Mouse (Mus musculus) liver, embryonic 11.5 days (tissue): ENCODE results near the gene Pepd. TPM values are rescaled to one million over a fixed set of nuclear protein-coding genes. Genes with fewer than 3 reads are reported as not detected.
A peak's percentile ranks its signal among the peaks of the same experiment; 100 is the strongest.

Source experiments
- ATAC-seq: fragments of 200-750 bp; cut with Nextera tagmentation; replicated peaks from 2 replicates; pipeline ENCODE4 v1.8.0; 2017; ENCODE audit warnings: moderate number of reproducible peaks, mild to moderate bottlenecking, moderate TSS enrichment, moderate library complexity; ENCODE audit not compliant: low FRiP score
- DNase-seq: peaks from one replicate; pipeline ENCODE4 v3.0.0-alpha.2; 2017; ENCODE audit warnings: low spot score
- H3K27ac ChIP-seq: fragments of 300-500 bp; sonication (generic); 2 replicates; pipeline ENCODE4 v1.5.1; 2014; ENCODE audit warnings: mild to moderate bottlenecking, low read depth, low read length, control low read depth
- H3K27me3 ChIP-seq: fragments of 300-500 bp; sonication (generic); replicated peaks from 2 replicates; pipeline ENCODE4 v1.6.1; 2014; ENCODE audit warnings: low read length, mixed read lengths; ENCODE audit not compliant: control insufficient read depth, insufficient read depth
- H3K36me3 ChIP-seq: fragments of 300-500 bp; sonication (generic); 2 replicates; pipeline ENCODE4 v1.6.1; 2014; ENCODE audit warnings: mild to moderate bottlenecking, low read length, moderate library complexity, mixed read lengths; ENCODE audit not compliant: control insufficient read depth, insufficient read depth
- H3K4me1 ChIP-seq: fragments of 300-500 bp; sonication (generic); replicated peaks from 2 replicates; pipeline ENCODE4 v1.6.1; 2014; ENCODE audit warnings: low read length, mixed read lengths; ENCODE audit not compliant: control insufficient read depth, insufficient read depth
- H3K4me2 ChIP-seq: fragments of 300-500 bp; sonication (generic); 2 replicates; pipeline ENCODE4 v1.6.1; 2014; ENCODE audit warnings: mild to moderate bottlenecking, control low read depth, moderate library complexity
- H3K4me3 ChIP-seq: fragments of 300-500 bp; sonication (generic); 2 replicates; pipeline ENCODE4 v1.5.1; 2014; ENCODE audit warnings: low read depth, low read length, control low read depth
- H3K9ac ChIP-seq: fragments of 300-500 bp; sonication (generic); 2 replicates; pipeline ENCODE4 v1.6.1; 2014; ENCODE audit warnings: low read depth, low read length, control low read depth
- H3K9me3 ChIP-seq: fragments of 300-500 bp; sonication (generic); 2 replicates; pipeline ENCODE4 v1.6.1; 2016; ENCODE audit warnings: low read length, inconsistent platforms, mixed read lengths; ENCODE audit not compliant: control insufficient read depth
- WGBS: fragments of 180-500 bp; shearing (Covaris S2); extraction: QIAGEN DNeasy Blood & Tissue Kit; methylation state at CpG from one replicate; pipeline ENCODE4 v1.1.7; 2014; 5-methylcytosine and 5-hydroxymethylcytosine counted together
- polyA plus RNA-seq: library from polyadenylated mRNA; unstranded; fragments of >200 nt; fragmentation: Nextera tagmentation; extraction: Ambion mirVana; gene quantifications from 2 replicates; pipeline ENCODE4 v1.2.1, GENCODE M21; 2014

Pepd gene
- polyA plus RNA-seq, 1 experiment from 2014 or later, result 53.4 TPM

- no peak overlapping the region for H3K27ac ChIP-seq
- no peaks in the 10 kb centered on the region for H3K36me3 ChIP-seq
- H3K4me1 ChIP-seq, result peaks cover 4% of the 10 kb centered on the region; the same call in 1 of the 2 replicates
- no peak for DNase-seq
- H3K9me3 ChIP-seq, result no peaks in the 10 kb centered on the region
- ATAC-seq, result no peak
- no peak overlapping the region for H3K4me2 ChIP-seq
- no peak overlapping the region for H3K4me3 ChIP-seq
- no peak overlapping the region for H3K9ac ChIP-seq
- H3K27me3 ChIP-seq, result no peaks in the 10 kb centered on the region
- 88% methylated on average over 11 of the region's 11 CpGs for WGBS
Measured at GRCm38 (mm10) chr7:34963889-34964645, 51.9 kb downstream of the Pepd start.

GRCm38 (mm10) chr7:34967362-34967761 is 55.2 kb downstream of the Pepd start:
- 78% methylated on average over 3 of the region's 3 CpGs for WGBS
- Histone ChIP-seq H3K9ac (no peak overlapping the region), H3K27me3 (no peaks in the 10 kb centered on the region), H3K4me1 (peaks cover 7% of the 10 kb centered on the region; the same call in 1 of the 2 replicates), H3K4me2 (no peak overlapping the region), H3K36me3 (peaks cover 4% of the 10 kb centered on the region), H3K9me3 (no peaks in the 10 kb centered on the region), H3K27ac (no peak overlapping the region), H3K4me3 (no peak overlapping the region)
- no peak for ATAC-seq
- no peak for DNase-seq

- DNase-seq (no peak), ATAC-seq (peak; percentile 97)
- Histone ChIP-seq H3K4me3 (no peak overlapping the region), H3K4me1 (peaks cover 7% of the 10 kb centered on the region; the same call in 1 of the 2 replicates), H3K4me2 (no peak overlapping the region), H3K27ac (peak overlapping the region; percentile 59), H3K9ac (no peak overlapping the region), H3K36me3 (peaks cover 4% of the 10 kb centered on the region), H3K27me3 (no peaks in the 10 kb centered on the region), H3K9me3 (no peaks in the 10 kb centered on the region)
- 58% methylated on average over 3 of the region's 3 CpGs for WGBS
Measured at GRCm38 (mm10) chr7:34968749-34969433, 56.7 kb downstream of the Pepd start.

GRCm38 (mm10) chr7:34971826-34972225 is 59.6 kb downstream of the Pepd start:
- DNase-seq, result no peak
- Histone ChIP-seq H3K4me2 (no peak overlapping the region), H3K27ac (no peak overlapping the region), H3K9ac (no peak overlapping the region), H3K9me3 (no peaks in the 10 kb centered on the region), H3K4me3 (no peak overlapping the region), H3K4me1 (peaks cover 7% of the 10 kb centered on the region; the same call in 1 of the 2 replicates), H3K27me3 (no peaks in the 10 kb centered on the region), H3K36me3 (peaks cover 4% of the 10 kb centered on the region)
- 89% methylated on average over 10 of the region's 10 CpGs for WGBS
- ATAC-seq, result no peak

GRCm38 (mm10) chr7:34972990-34973440 is 60.8 kb downstream of the Pepd start:
- H3K27ac ChIP-seq, result no peak overlapping the region
- ATAC-seq (no peak), DNase-seq (no peak)
- H3K9me3 ChIP-seq, result no peaks in the 10 kb centered on the region
- H3K27me3 ChIP-seq, result no peaks in the 10 kb centered on the region
- H3K4me2 ChIP-seq, result no peak overlapping the region
- 83% methylated on average over 4 of the region's 4 CpGs for WGBS
- no peak overlapping the region for H3K9ac ChIP-seq
- peaks cover 7% of the 10 kb centered on the region; the same call in 1 of the 2 replicates for H3K4me1 ChIP-seq
- H3K36me3 ChIP-seq, result peaks cover 4% of the 10 kb centered on the region
- no peak overlapping the region for H3K4me3 ChIP-seq

- 88% methylated on average over 3 of the region's 3 CpGs for WGBS
- DNase-seq, result no peak
- H3K27me3 ChIP-seq, result no peaks in the 10 kb centered on the region
- peaks cover 3% of the 10 kb centered on the region; the same call in 1 of the 2 replicates for H3K4me1 ChIP-seq
- H3K4me3 ChIP-seq, result no peak overlapping the region
- no peak overlapping the region for H3K9ac ChIP-seq
- no peak for ATAC-seq
- H3K9me3 ChIP-seq, result no peaks in the 10 kb centered on the region
- H3K4me2 ChIP-seq, result no peak overlapping the region
- H3K36me3 ChIP-seq, result peaks cover 4% of the 10 kb centered on the region
- H3K27ac ChIP-seq, result no peak overlapping the region
Measured at GRCm38 (mm10) chr7:34973877-34974276, 61.7 kb downstream of the Pepd start.

- Histone ChIP-seq H3K27ac (no peak overlapping the region), H3K9ac (no peak overlapping the region), H3K36me3 (no peaks in the 10 kb centered on the region; the same call in 1 of the 2 replicates), H3K4me3 (no peak overlapping the region), H3K27me3 (no peaks in the 10 kb centered on the region), H3K9me3 (no peaks in the 10 kb centered on the region), H3K4me1 (no peaks in the 10 kb centered on the region), H3K4me2 (no peak overlapping the region)
- ATAC-seq, result no peak
- no peak for DNase-seq
- WGBS, result 88% methylated on average over 12 of the region's 12 CpGs
Measured at GRCm38 (mm10) chr7:34975913-34976312, 63.7 kb downstream of the Pepd start.

- no peak for ATAC-seq
- no peaks in the 10 kb centered on the region for H3K27me3 ChIP-seq
- H3K4me2 ChIP-seq, result no peak overlapping the region
- H3K9ac ChIP-seq, result no peak overlapping the region
- no peaks in the 10 kb centered on the region for H3K4me1 ChIP-seq
- no peaks in the 10 kb centered on the region for H3K36me3 ChIP-seq
- no peak overlapping the region for H3K27ac ChIP-seq
- 82% methylated on average over 4 of the region's 4 CpGs for WGBS
- H3K9me3 ChIP-seq, result no peaks in the 10 kb centered on the region
- H3K4me3 ChIP-seq, result no peak overlapping the region
- no peak for DNase-seq
Measured at GRCm38 (mm10) chr7:34977403-34977802, 65.2 kb downstream of the Pepd start.
